Mouse (Mus musculus) lung, embryonic 16.5 days (tissue): ENCODE results near the gene Plekha6. TPM values are rescaled to one million over a fixed set of nuclear protein-coding genes. Genes with fewer than 3 reads are reported as not detected.

ENCODE experiments used
- ATAC-seq: fragments of 200-750 bp; cut with Nextera tagmentation; 2 replicates; pipeline ENCODE4 v1.8.0; 2017; ENCODE audit warnings: low read depth, mild to moderate bottlenecking, moderate library complexity
- H3K27ac ChIP-seq: fragments of 300-500 bp; sonication (generic); 2 replicates; pipeline ENCODE4 v1.5.1; 2014; ENCODE audit warnings: mild to moderate bottlenecking, control low read depth, low read length
- H3K27me3 ChIP-seq: fragments of 300-500 bp; sonication (generic); 2 replicates; pipeline ENCODE4 v1.6.1; 2014; ENCODE audit warnings: low read depth, low read length, mixed read lengths; ENCODE audit not compliant: control insufficient read depth, insufficient read depth
- H3K36me3 ChIP-seq: fragments of 300-500 bp; sonication (generic); 2 replicates; pipeline ENCODE4 v1.6.1; 2014; ENCODE audit warnings: low read length; ENCODE audit not compliant: control insufficient read depth, insufficient read depth
- H3K4me1 ChIP-seq: fragments of 300-500 bp; sonication (generic); replicated peaks from 2 replicates; pipeline ENCODE4 v1.6.1; 2014; ENCODE audit warnings: low read length, mixed read lengths; ENCODE audit not compliant: control insufficient read depth, insufficient read depth
- H3K4me2 ChIP-seq: fragments of 300-500 bp; sonication (generic); 2 replicates; pipeline ENCODE4 v1.6.1; 2014; ENCODE audit warnings: low read depth, low read length, control low read depth
- H3K4me3 ChIP-seq: fragments of 300-500 bp; sonication (generic); 2 replicates; pipeline ENCODE4 v1.5.1; 2014; ENCODE audit warnings: mild to moderate bottlenecking, low read length, control low read depth
- H3K9ac ChIP-seq: fragments of 300-500 bp; sonication (generic); 2 replicates; pipeline ENCODE4 v1.6.1; 2014; ENCODE audit warnings: low read length, control low read depth
- H3K9me3 ChIP-seq: fragments of 300-500 bp; sonication (generic); 2 replicates; pipeline ENCODE4 v1.6.1; 2016; ENCODE audit warnings: low read length; ENCODE audit not compliant: control insufficient read depth
- WGBS: fragments of 180-500 bp; shearing (Covaris S2); extraction: QIAGEN DNeasy Blood & Tissue Kit; methylation state at CpG from one replicate; pipeline ENCODE4 v1.1.7; 2014; 5-methylcytosine and 5-hydroxymethylcytosine counted together
- polyA plus RNA-seq: library from polyadenylated mRNA; unstranded; fragments of >200 nt; fragmentation: Nextera tagmentation; extraction: Ambion mirVana; gene quantifications from 2 replicates; pipeline ENCODE4 v1.2.1, GENCODE M21; 2015

Plekha6 gene
- polyA plus RNA-seq, 1 experiment from 2014 or later: 8.3 TPM

GRCm38 (mm10) chr1:133204341-133204849, 40.4 kb downstream of the Plekha6 start:
- Histone ChIP-seq H3K4me3 (no peak overlapping the region), H3K4me1 (peaks cover 20% of the 10 kb centered on the region), H3K27ac (0 out of 2 replicates have a peak overlapping the region, but pooled peaks have one; percentile 1), H3K36me3 (no peaks in the 10 kb centered on the region), H3K4me2 (peak overlapping the region; percentile 23; the same call in 1 of the 2 replicates), H3K27me3 (no peaks in the 10 kb centered on the region), H3K9me3 (no peaks in the 10 kb centered on the region), H3K9ac (no peak overlapping the region)
- peak; percentile 67 for ATAC-seq
- WGBS: 52% methylated on average over 11 of the region's 11 CpGs

DNA sequence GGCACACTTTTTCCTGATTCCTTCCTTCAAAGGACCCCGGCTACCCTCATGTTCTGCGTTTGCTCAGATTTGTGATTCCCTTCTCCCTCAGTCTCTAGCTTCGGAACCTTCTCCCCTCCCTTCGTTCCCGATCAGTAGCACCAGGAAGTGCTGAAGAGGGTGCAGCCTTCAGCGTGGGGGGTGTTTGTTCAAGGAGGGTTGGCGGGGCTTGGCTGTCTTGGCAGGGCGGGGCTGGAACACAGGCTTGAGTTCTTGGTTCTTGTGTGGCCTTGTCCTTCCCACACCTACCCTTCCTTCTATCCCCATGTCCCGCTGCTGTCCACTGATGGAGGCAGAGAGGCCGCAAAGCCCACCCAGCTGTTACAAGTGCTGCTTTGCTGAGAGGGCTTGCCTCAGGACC, 41.0 kb downstream of the Plekha6 start:
- ATAC-seq: no peak
- H3K36me3 ChIP-seq: no peaks in the 10 kb centered on the region
- H3K27me3 ChIP-seq: no peaks in the 10 kb centered on the region
- H3K9ac ChIP-seq: no peak overlapping the region
- no peak overlapping the region for H3K4me3 ChIP-seq
- peak overlapping the region; percentile 23; the same call in 1 of the 2 replicates for H3K4me2 ChIP-seq
- H3K9me3 ChIP-seq: no peaks in the 10 kb centered on the region
- H3K27ac ChIP-seq: 0 out of 2 replicates have a peak overlapping the region, but pooled peaks have one; percentile 1
- 39% methylated on average over 10 of the region's 10 CpGs for WGBS
- H3K4me1 ChIP-seq: peaks cover 20% of the 10 kb centered on the region

DNA sequence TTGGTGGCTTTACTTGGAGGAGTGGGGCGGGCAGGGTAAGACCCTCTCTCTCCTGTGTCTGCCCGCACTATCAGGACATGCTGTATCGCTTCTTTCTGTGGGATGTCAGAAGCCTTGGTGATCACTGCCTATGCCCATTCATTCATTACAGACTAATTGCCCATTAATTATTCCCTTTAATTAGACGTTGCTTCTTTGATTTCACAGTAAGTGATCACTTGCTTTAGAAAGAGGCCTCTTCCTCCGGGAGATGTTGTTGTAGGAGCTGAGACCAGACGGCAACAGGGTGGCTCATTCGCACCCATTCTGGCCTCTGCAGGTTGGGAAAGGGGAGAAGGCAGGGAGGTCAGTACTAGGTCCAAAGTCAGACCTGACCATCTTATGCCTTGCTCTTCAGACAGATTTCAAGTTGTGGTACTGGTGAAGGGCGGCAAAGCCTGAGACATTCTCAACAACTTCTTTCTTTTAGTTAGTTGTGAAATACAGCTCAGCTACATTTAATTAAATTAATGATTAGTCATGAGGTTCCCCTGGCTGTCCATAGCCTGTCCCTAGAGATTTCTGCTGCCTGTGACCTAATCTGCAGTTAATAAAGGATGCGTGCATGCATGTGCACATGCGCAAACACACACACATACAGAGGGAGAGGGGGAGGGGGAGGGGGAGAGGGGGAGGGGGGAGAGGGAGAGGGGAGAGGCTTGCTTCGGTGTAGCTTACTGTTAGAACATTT, 44.2 kb downstream of the Plekha6 start:
- Histone ChIP-seq H3K9ac (no peak overlapping the region), H3K4me1 (peaks cover 11% of the 10 kb centered on the region), H3K4me2 (no peak overlapping the region), H3K27me3 (no peaks in the 10 kb centered on the region), H3K27ac (no peak overlapping the region), H3K9me3 (no peaks in the 10 kb centered on the region), H3K4me3 (no peak overlapping the region), H3K36me3 (no peaks in the 10 kb centered on the region)
- ATAC-seq: no peak
- WGBS: 84% methylated on average over 11 of the region's 11 CpGs

GRCm38 (mm10) chr1:133209036-133209435, 45.0 kb downstream of the Plekha6 start:
- WGBS: 84% methylated on average over 11 of the region's 11 CpGs

DNA sequence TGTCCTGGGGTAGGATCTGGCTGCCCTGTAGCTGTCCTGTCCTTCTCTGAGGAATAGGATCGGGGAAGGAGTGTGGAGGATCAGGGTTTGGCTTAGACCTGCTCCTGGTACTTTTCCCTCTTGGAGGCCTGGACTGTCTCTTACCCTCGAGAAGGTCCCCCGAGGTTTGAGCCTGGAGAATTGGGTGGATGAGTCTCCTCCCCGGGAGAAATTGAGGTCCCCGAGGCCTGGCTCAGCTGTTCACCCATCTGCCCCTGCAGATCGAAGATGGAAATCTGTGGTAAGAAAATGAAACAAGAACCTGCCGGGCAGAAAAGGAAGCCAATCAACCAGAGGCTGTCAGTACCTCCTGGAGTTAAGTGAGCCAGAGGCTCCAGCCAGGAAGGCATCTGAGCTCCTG, 45.5 kb downstream of the Plekha6 start:
- peaks cover 9% of the 10 kb centered on the region for H3K4me1 ChIP-seq
- H3K27me3 ChIP-seq: no peaks in the 10 kb centered on the region
- no peak overlapping the region for H3K4me2 ChIP-seq
- ATAC-seq: no peak
- WGBS: 62% methylated on average over 7 of the region's 7 CpGs
- no peak overlapping the region for H3K4me3 ChIP-seq
- no peaks in the 10 kb centered on the region for H3K9me3 ChIP-seq
- no peaks in the 10 kb centered on the region for H3K36me3 ChIP-seq
- H3K27ac ChIP-seq: no peak overlapping the region
- H3K9ac ChIP-seq: no peak overlapping the region

More at GRCm38 (mm10) chr1:133209036-133209435, 45.0 kb downstream of the Plekha6 start:
- H3K36me3 ChIP-seq: no peaks in the 10 kb centered on the region
- no peak overlapping the region for H3K4me3 ChIP-seq
- H3K9me3 ChIP-seq: no peaks in the 10 kb centered on the region
- no peak for ATAC-seq
- no peak overlapping the region for H3K4me2 ChIP-seq
- H3K4me1 ChIP-seq: peaks cover 11% of the 10 kb centered on the region
- H3K27ac ChIP-seq: no peak overlapping the region
- no peak overlapping the region for H3K9ac ChIP-seq
- no peaks in the 10 kb centered on the region for H3K27me3 ChIP-seq

DNA sequence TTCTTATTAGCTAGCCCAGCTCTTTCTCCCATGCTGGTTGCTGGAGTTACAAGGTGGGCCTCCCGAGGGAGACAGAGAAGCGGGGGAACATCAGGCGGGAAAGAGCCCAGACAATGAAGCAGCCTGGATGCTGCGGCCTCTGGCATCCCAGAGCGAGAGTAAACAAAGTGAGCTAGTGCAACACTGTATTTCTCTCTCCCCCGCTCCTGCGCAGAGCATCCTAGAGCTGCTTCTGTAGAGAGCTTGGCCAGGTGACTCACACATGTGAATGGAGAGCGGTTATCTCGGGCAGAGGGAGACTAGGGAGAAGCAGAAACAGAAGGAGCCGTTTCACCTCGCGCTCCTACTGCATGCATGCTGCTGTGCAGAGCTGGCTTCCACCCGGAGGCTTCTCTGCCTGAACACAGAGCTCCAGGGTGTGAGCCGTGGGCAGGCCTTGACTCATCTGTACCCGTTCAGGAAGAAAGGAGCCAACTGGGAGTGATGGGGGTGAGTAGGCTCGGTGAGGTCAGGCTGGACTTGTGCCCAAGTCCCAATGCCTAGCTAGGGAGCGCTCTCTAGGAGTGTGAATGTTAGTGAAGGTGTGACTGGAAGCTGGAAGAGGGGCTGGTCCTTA, 46.0 kb downstream of the Plekha6 start:
- 36% methylated on average over 17 of the region's 17 CpGs for WGBS
- ATAC-seq: no peak
- Histone ChIP-seq H3K27ac (no peak overlapping the region), H3K4me3 (no peak overlapping the region), H3K36me3 (no peaks in the 10 kb centered on the region), H3K4me2 (no peak overlapping the region), H3K9ac (no peak overlapping the region), H3K27me3 (no peaks in the 10 kb centered on the region), H3K9me3 (no peaks in the 10 kb centered on the region), H3K4me1 (peaks cover 3% of the 10 kb centered on the region)

- Histone ChIP-seq H3K4me1 (no peaks in the 10 kb centered on the region; the same call in 1 of the 2 replicates), H3K9ac (no peak overlapping the region), H3K9me3 (no peaks in the 10 kb centered on the region), H3K27me3 (no peaks in the 10 kb centered on the region), H3K27ac (no peak overlapping the region), H3K4me2 (no peak overlapping the region), H3K4me3 (no peak overlapping the region), H3K36me3 (no peaks in the 10 kb centered on the region)
- no peak for ATAC-seq
- WGBS: 73% methylated on average over 7 of the region's 7 CpGs
Observed at GRCm38 (mm10) chr1:133210766-133211165, 46.8 kb downstream of the Plekha6 start.

GRCm38 (mm10) chr1:133212273-133212672, 48.3 kb downstream of the Plekha6 start:
- H3K27me3 ChIP-seq: no peaks in the 10 kb centered on the region
- H3K27ac ChIP-seq: no peak overlapping the region
- no peak for ATAC-seq
- H3K9ac ChIP-seq: no peak overlapping the region
- H3K36me3 ChIP-seq: no peaks in the 10 kb centered on the region
- no peak overlapping the region for H3K4me2 ChIP-seq
- no peak overlapping the region for H3K4me3 ChIP-seq
- H3K4me1 ChIP-seq: no peaks in the 10 kb centered on the region; the same call in 1 of the 2 replicates
- 67% methylated on average over 4 of the region's 4 CpGs for WGBS
- no peaks in the 10 kb centered on the region for H3K9me3 ChIP-seq

DNA sequence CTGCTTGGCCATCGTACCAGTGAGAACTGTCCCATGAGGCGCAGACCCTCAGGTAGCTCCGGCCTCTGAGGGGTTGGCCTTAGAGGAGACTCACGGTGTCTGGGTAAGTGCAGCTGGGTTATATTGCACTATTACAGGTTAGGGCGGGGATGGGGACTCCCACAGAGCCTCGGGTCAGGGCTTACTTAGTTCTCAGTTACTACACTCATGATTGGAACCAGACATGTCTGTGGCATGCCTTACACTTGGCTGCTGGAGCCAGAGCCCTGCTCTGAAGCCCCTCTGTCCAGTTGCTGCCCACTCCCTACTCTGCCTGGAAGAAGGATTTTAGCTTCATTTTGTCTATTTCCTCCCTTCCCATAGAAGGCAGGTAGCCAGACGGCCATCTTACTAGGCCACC, 49.1 kb downstream of the Plekha6 start:
- Histone ChIP-seq H3K27me3 (no peaks in the 10 kb centered on the region), H3K27ac (no peak overlapping the region), H3K36me3 (no peaks in the 10 kb centered on the region), H3K4me1 (peaks cover 1% of the 10 kb centered on the region; the same call in 1 of the 2 replicates), H3K9me3 (no peaks in the 10 kb centered on the region), H3K4me2 (no peak overlapping the region), H3K4me3 (no peak overlapping the region), H3K9ac (no peak overlapping the region)
- WGBS: 81% methylated on average over 7 of the region's 7 CpGs
- ATAC-seq: no peak
